Mouse (Mus musculus) thymus, postnatal 14 days (tissue): Measurements from ENCODE around the gene Atf1.
"Not testable (repeated sequence)": the region's sequence is repeated elsewhere in the genome, so short reads cannot be mapped to it uniquely, and the experiment has no call there.

Experiments used
- DNase-seq: peaks from one replicate; pipeline ENCODE4 v3.0.0; 2021

The Atf1 gene

DNA sequence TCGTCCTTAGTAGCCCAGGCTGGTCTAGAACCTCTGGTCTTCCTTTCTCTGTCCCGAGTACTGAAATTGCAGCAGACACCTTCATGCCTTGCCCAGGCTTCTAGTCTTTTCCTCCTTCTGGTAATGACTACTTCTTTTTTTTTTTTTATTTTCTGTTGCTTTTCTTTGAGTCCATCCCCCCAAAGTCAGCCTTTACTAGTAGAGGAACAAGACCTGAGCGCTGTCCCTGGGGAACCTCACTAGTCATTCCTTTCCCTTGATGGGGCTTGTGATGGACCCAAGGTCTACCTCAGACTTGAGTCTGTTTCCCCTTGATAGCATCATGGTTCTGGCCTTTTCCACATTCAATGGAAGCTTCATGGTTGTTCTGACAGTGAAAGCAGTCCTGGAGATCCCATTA is 9.6 kb upstream of the Atf1 start:
- DNase-seq = no peak

- DNase-seq = no peak
Observed at GRCm38 (mm10) chr15:100219396-100219795, 8.2 kb upstream of the Atf1 start.

DNA sequence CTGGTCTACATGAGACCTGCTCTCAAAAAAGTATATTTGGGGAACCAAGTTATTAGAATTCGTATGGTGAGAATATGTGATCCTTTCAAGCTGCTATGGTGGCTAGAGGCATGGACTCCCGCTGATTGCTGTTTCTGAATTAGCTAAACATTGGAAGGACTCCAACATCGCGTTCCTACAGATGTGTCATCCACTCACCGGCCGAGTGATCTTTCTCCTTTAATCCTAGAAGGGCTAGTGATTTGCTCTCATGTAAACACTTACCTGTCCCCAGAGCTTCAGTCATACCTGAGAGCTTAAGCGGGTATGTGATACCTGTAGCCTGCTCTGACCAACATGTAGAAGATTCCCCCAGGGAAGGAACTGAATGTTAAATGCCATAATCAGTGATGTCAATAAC is 6.7 kb upstream of the Atf1 start:
- no peak for DNase-seq

- DNase-seq = no peak
Observed at GRCm38 (mm10) chr15:100225381-100225780, 2.2 kb upstream of the Atf1 start.

GRCm38 (mm10) chr15:100225891-100226290 is 1.7 kb upstream of the Atf1 start:
- no peak for DNase-seq

DNA sequence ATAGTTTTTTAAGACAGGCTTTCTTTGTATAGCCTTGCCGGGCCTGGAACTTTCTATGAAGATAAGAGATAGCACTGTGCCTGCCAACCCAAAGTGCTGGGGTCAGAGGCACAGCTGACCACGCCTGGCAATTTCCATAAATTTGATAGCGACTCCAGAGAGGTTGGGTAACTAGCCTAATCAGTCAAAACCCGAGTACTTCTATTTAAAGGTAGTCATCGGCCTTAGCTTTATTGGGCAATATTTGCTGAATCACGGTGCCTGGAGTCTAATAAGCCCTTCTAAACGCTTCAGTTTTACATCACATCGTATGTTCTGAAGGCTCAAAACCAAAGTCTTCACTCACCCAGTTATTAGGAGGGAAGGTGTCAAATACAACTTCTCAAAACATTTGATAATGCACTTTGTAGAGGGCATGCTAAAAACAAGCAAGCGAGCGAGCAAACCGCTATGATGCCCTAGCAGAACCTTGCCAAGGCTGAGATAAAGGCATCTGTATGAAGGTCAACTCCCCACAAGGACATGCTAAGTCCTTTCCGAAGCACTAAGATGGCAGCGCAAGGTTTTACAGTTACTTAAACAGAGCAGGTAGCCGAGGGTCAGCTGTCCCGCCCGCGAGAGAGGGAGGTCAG is 472 bp upstream of the Atf1 start:
- no peak for DNase-seq

- DNase-seq = no peak
Observed at GRCm38 (mm10) chr15:100228535-100229336, 1.1 kb downstream of the Atf1 start.

GRCm38 (mm10) chr15:100230655-100231054 is 3.0 kb downstream of the Atf1 start:
- DNase-seq = no peak

- no peak for DNase-seq
Observed at GRCm38 (mm10) chr15:100231616-100232525, 4.3 kb downstream of the Atf1 start.

DNA sequence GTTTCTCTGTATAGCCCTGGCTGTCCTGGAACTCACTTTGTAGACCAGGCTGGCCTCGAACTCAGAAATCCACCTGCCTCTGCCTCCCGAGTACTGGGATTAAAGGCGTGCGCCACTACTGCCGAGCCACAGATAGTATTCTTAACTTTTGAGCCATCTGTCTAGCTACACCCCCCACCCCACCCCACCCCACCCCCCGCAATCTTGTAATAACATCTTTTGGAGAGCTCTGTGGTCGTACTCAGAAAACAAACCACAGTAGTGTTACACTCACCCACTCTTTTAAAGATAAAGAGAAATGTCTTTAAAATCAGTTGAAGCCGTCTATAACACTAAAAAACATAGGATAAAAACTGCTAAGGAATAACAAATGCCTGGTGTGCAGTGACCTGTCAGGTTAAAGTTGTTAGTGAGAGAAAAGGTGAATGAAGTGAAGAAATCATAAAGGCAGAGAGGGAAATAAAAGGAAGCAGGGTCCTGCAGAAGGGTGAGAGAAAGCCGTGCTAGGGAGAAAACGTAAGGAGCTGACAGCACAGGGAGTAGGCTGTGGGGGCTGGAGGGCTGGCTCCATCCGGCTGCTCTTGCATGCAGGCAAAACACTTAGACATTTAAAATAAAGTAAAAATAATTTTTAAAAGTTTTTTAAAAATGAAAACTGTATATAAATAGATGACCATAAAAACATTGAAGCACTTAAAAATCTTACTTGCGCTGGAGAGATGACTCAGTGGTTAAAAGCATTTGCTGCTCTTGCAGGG is 7.8 kb downstream of the Atf1 start:
- DNase-seq = no peak

DNA sequence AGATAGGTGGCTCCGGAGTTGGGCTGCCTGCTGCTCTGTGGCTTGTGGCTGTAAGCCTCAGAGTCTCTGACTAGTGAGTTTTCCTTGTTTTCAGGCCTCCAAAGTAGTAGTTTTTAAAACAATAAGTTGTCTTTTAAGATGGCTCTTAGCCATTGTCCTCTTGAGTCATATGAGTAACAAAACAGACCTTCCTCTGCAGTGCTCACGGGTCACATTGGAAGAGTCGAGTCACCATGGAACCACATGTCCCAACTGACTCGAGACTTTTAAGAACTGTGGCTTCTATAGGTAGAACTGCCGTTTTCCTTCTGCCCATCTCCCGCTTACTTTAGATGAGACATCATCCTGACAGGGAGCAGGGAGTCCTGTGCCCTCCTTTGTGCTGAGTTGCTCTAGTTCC is 9.3 kb downstream of the Atf1 start:
- DNase-seq = no peak

DNA sequence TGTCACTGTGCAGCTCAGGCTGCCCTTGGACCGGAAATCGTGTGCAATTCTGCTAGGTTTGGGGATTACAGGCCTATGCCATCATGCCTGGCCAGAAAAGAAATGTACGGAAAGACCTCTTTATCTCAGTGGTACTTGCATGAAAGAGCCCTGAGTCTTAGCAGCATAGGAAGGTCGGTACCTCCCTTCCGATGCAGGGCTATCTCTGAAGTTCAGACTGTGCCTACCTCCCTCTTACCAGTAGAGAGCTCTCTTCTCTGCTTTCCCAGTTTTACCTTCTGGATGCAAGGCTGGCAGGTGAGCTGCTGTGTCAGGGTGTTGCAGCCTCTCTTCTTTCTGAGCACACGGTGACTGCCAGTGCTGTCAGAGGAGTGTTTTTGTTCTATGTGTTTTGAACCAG is 14.2 kb downstream of the Atf1 start:
- no peak for DNase-seq

DNA sequence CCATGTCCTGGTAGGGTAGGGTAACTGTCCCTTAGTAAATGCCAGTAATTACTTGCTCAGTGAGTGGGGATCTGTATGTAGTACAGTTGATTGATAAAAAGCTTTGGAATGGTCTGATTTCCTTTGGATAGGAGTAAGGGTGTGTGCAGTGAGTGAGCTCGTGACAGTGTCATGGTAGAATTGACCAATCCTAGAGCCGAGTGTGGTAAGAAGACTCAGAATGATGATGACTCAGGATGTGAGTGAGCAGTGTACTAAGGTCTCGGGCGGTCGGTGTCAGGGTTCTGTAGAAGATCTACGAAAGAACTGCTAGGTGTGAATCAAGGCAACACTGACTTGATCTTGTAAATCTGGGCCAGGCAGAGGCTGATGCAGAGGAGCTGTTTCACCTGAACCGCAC is 18.3 kb downstream of the Atf1 start:
- DNase-seq = no peak

GRCm38 (mm10) chr15:100247296-100247695 is 19.7 kb downstream of the Atf1 start:
- no peak for DNase-seq

DNA sequence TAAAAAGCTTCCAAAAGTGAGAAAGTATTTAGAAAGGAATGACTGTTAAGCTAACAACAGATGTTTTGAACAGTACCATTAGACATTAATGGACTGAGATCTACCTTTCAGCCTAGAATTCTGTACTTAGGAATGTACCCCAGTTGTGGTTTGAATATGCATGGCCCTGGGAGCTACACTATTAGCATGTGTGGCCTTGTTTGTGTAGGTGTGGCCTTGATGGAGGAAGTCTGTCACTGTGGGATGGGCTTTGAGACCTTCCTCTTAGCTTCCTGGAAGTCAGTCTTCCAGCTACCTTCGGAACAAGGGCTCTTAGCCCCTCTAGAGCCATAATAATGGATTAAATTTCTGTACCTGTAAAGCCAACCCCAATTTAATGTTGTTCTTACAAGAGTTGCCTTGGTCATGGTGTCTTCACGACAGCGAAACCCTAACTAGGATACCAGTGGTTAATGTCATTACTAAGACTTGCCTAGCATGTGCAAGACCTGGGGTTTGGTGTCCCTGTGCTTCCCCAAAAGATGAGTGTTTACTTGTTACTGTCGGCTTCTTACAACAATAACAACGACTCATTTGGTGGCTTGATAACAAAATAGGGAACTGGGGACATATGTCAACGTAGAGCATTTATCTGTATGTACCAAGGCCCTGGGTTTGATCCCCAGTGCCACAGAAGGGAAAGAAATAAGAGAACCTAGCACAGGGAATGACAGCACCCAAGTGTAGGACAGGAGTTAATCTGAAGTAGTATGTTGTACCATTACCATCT is 21.2 kb downstream of the Atf1 start:
- DNase-seq = no peak

DNA sequence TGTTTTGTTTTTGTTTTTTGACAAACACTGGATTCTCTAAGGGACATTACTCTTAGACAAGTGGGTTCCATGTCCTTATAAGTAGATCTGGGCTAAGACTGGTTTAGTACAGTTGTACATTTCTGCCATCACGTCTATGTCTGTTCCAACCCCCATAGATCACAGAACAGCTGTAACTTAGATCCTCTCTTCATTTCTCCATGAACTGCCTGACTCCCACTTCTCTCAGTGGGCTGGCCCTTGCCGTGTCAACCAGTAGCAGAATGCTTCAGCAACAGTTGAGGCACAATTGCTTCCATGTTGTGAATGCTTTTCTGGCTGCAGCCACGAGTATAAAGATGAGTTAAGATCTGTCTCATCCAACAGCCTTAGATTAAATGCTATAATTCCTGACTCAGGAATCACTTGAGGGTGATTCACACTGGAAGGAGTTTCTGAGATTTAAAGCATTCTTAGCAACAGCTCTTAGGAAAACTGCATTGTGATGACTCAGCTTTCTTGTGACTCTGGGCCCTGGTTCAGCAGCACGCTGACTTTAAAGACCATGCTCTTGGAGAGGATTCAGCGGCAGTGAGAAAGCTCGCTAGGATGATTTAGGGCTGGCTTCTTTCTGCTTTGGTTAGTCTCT is 23.6 kb downstream of the Atf1 start:
- DNase-seq = no peak

DNA sequence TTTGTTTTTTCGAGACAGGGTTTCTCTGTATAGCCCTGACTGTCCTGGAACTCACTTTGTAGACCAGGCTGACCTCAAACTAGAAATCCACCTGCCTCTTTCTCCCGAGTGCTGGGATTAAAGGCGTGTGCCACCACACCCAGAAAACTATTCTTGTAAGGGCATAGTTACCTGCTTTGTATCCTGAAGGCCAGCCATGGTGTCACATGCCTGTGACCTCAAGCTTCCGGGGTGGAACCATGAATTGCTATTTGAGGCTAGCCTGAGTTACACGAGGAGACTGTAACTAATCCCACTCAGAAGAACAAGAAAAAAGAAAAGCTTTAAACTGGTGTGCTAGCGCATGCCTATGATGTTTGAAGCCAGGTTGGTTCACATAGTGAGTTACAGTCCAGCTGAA is 28.8 kb downstream of the Atf1 start:
- no peak for DNase-seq

DNA sequence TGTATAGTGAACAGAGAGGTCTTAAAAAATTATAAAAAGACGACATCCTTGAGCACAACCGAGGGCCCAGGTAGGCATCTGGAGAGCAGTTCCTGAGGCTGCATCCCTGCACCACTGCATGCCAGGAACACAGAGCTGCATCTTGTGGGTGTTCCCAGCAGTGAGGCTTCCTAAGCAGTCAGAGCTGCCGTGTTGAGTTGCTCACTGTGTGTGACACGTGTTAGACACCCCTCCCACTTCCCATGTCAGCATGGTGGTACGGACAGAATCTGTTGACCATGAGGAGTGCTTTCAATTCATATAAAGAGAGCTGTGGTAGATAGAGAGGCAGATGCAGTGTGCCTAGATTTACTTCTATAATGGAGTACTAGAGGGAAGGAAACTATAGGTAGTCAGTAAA is 29.7 kb downstream of the Atf1 start:
- DNase-seq = no peak

DNA sequence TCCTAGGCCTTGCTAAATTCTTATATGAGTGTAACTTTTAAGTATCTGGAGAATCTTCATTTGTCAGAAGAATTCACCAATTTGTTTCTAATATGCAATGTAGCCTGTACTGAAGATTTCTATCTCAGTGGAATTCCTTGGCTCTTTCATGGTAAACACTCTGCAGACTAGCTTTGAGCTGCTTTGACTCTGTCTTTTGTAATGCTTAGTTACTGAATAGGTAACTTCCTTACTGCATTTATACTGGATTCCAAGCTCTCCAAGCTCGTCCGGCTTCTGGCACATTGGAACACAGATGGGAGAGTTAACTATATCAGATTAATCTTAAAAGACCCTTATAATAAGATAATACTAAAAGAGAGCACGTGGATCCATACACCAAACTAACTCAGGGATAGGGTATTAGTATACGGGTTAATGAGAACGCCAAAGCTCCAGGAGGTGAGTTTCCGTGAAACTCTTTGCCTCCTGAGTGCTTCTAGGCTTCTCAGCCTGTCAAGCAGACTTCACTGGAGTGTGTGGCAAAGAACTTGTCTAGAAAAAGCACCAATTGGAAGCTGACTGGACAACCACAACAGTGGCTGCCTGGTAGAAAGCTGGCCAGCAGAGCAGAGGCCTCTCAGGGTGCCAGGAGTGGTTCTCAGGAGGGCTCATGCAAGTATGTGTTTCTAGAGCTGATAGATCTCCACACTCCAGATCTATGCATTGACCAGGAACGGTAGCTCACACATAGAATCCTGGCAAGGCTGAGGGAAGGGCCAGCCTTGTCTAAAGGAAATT is 31.2 kb downstream of the Atf1 start:
- no peak for DNase-seq

GRCm38 (mm10) chr15:100260351-100260750 is 32.7 kb downstream of the Atf1 start:
- DNase-seq = not testable (repeated sequence)
